Mouse (Mus musculus) olfactory bulb, adult 2 months (tissue): ENCODE results near the gene Gm17359. TPM values are rescaled to one million over a fixed set of nuclear protein-coding genes. Genes with fewer than 3 reads are reported as not detected.

Experiments
- H3K27ac ChIP-seq: fragments of 200-500 bp; 2 replicates; pipeline ENCODE4 v1.5.1; 2012; ENCODE audit warnings: low read depth, low read length; ENCODE audit not compliant: insufficient read depth
- H3K4me1 ChIP-seq: fragments of 200-500 bp; 2 replicates; pipeline ENCODE4 v1.6.1; 2012; ENCODE audit warnings: low read length; ENCODE audit not compliant: control insufficient read depth, insufficient read depth
- H3K4me3 ChIP-seq: fragments of 200-500 bp; 2 replicates; pipeline ENCODE4 v1.5.1; 2012; ENCODE audit warnings: mild to moderate bottlenecking, low read depth, low read length, moderate library complexity; ENCODE audit not compliant: insufficient read depth
- CTCF ChIP-seq: fragments of 200-500 bp; IDR thresholded peaks from 2 replicates; pipeline ENCODE4 v1.5.1; 2012; ENCODE audit warnings: low read depth, mild to moderate bottlenecking, low read length, moderate library complexity; ENCODE audit not compliant: insufficient read depth
- POLR2A ChIP-seq: fragments of 200-500 bp; IDR thresholded peaks from 2 replicates; pipeline ENCODE4 v1.6.1; 2012; ENCODE audit warnings: mild to moderate bottlenecking, low read depth, low read length, moderate library complexity; ENCODE audit not compliant: insufficient read depth
- WGBS: fragments of 180-500 bp; shearing (Covaris S2); methylation state at CpG from one replicate; pipeline ENCODE4 v1.1.7; 2018; 5-methylcytosine and 5-hydroxymethylcytosine counted together
- polyA plus RNA-seq: library from polyadenylated mRNA; stranded (reverse); fragments of >200 nt; gene quantifications from 2 replicates; pipeline ENCODE4 v1.2.4, GENCODE M21; 2012; ENCODE audit warnings: low replicate concordance; ENCODE audit not compliant: missing spikeins, insufficient read depth, insufficient read length

Gm17359 gene
- polyA plus RNA-seq, 1 experiment: not detected

DNA sequence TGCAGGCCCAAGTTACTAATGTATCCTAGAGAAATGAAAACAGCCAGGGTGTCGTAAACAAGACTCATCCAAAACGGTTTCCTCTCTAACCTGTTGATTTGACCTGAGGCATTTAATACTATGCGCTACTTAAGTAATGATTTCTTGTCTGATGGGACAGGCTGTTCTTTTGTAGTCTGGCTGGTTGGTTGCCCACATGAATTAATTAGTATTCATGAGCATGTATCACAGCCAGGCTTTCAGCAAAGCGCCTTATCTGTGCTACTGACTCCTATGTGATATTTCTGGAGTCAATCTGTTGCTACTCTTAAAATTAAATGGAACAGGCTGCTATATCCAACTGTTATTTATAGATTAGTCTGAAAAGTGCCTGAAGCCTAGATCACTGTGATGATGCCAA lies 138.4 kb downstream of the Gm17359 start:
- peaks cover 4% of the 10 kb centered on the region for H3K4me1 ChIP-seq
- TF ChIP-seq POLR2A (no peak), CTCF (no peak)
- H3K4me3 ChIP-seq: no peak overlapping the region
- 24% methylated on average over 4 of the region's 4 CpGs for WGBS
- H3K27ac ChIP-seq: no peak overlapping the region

DNA sequence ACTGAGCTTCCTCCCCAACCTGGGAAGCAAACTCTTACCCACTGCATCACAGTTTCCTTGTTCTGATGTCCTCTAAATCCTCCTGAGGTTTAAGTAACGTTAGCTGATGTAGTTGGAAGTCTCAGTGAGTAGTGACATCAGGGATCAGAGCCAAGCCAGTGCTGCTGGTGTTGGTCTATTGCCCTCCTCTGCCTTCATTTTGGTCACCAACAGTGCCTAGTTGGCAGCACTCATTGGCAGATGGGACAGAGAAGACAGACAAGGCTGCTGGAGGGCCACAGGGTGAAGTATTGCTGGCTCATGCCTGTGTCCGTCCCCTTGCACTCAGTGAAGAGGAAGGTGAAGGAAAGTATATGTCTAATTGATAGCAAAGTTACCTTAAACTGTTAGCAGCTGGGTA lies 139.5 kb downstream of the Gm17359 start:
- Histone ChIP-seq H3K4me1 (peaks cover 9% of the 10 kb centered on the region), H3K27ac (no peak overlapping the region), H3K4me3 (no peak overlapping the region)
- TF ChIP-seq CTCF (no peak), POLR2A (no peak)
- WGBS: 69% methylated on average over 2 of the region's 2 CpGs

DNA sequence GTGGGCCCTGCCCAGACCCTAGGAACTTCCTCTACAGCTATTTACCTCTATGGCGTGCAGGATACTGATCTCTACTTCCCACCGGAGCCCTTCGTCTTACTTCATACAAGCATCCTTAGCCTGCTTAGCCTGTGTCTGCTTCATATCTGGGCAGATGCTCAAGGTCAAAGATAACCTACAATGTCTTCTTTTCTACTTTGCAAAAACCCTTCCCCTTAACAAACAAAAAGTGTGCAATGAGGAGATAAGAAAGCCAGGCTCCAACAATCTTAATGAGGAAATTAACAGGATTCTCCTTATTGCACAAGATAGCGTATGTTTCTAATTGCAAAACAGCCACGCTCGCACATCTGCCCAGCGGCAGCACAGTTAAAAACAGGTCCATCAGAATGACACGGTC lies 141.9 kb downstream of the Gm17359 start:
- H3K27ac ChIP-seq: no peak overlapping the region
- TF ChIP-seq POLR2A: no peak
- TF ChIP-seq CTCF: no peak

DNA sequence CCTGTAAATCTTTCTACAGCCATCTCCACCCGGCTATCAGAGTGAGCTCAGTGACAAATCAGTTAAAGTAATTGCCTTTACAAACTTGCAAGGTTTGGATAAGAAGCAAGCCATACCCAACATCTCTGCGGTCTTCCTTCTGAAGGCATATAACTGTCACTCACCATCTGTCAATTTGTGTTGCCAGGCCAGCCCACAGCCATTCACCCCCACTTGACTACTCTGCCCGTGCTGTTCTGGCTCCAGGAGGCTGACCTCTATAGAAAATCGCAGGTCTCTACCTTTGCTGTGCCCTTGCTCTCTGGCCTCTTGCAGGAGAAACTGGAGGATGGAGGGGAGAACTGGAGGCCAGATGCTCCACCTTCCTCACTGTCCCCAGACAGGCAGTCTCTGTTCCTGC lies 142.4 kb downstream of the Gm17359 start:
- H3K27ac ChIP-seq: no peak overlapping the region
- H3K4me3 ChIP-seq: no peak overlapping the region
- peaks cover 13% of the 10 kb centered on the region for H3K4me1 ChIP-seq
- TF ChIP-seq POLR2A (no peak), CTCF (no peak)
- 92% methylated on average over 4 of the region's 4 CpGs for WGBS

More for the DNA sequence above, 141.9 kb downstream of the Gm17359 start:
- Histone ChIP-seq H3K4me1 (peaks cover 13% of the 10 kb centered on the region), H3K4me3 (no peak overlapping the region)
- 90% methylated on average over 8 of the region's 8 CpGs for WGBS

DNA sequence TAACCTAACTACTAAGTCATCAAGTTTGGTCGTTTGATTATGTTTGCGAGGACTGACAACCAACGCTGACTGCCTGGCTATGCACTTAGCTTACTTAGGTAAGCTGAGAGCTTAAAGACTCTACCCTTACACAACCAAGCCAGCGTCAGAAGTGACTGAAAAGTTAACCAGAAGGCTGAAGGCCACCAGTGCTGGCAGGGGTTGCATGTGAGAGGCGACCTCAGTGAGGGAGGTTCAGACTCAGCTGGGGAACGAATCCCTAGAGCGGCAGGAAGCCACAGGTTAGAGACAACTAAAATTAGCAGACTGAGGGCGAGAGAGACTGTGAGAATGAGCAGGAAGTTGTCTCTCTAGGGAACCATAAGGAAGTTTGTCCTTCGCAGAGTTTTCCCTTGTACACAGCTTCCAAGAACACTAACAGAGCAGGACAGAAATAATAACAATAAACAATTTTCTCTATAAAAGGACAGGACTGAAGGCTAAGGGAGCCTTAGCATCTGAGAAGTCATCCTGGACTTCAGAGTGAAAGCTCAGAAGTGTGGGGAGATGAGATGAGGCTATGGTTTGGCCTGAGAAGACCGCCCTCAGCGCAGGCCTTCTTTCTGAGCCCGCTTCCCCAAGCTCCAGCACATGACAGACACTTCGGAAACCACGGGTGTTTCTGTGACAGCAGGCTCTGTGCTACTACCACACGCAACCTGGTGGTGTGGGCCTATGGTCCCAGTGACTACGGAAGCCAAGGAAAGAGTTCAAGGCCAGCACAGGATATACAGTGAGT lies 148.0 kb downstream of the Gm17359 start:
- Histone ChIP-seq H3K4me3 (no peak overlapping the region), H3K4me1 (peaks cover 9% of the 10 kb centered on the region), H3K27ac (no peak overlapping the region)
- 92% methylated on average over 16 of the region's 16 CpGs for WGBS
- TF ChIP-seq POLR2A: no peak
- no peak for TF ChIP-seq CTCF

DNA sequence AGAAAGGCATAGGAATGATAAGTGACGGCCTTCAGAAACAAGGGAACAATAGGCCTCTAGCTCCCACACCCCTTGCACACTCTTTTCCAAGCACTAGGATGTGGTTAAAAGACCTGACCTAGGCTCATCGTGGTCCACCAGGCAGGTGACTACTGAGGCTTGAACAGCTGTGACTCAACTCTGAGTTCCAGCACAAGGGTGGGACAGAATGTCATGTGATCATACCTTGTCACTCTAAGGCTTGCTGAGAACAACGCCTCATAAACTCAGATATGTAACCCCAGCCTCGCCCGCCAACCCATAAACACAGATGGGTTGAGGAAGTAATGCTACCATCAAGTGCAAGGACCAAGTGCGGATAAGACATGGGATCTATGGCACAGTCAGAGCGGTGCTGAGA lies 151.6 kb downstream of the Gm17359 start:
- no peak overlapping the region for H3K4me3 ChIP-seq
- 98% methylated on average over 7 of the region's 7 CpGs for WGBS
- TF ChIP-seq CTCF: no peak
- TF ChIP-seq POLR2A: no peak
- no peaks in the 10 kb centered on the region for H3K4me1 ChIP-seq
- no peak overlapping the region for H3K27ac ChIP-seq

DNA sequence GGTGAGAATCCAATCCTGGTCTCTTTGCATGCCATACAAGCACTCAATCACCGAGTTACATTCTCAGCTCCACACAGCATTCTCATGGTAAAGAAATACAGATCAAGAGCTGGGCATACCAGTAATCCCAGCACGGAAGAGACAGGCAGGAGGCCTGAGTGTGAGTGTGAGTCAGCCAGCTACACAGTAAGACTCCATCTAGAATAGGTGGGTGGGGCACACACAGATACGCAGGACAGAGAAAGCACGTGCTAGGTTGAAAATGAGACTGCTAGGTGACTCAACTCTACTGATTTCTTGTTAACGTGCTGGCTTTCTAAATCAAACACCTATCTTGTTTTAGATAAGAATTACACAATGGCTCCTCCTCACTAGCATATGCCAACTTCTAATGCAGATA lies 153.6 kb downstream of the Gm17359 start:
- TF ChIP-seq POLR2A (no peak), CTCF (no peak)
- no peak overlapping the region for H3K4me3 ChIP-seq
- 70% methylated on average over 5 of the region's 5 CpGs for WGBS
- no peak overlapping the region for H3K27ac ChIP-seq
- H3K4me1 ChIP-seq: 0 out of 2 replicates have a peak, but pooled peaks cover 2% of the 10 kb centered on the region

DNA sequence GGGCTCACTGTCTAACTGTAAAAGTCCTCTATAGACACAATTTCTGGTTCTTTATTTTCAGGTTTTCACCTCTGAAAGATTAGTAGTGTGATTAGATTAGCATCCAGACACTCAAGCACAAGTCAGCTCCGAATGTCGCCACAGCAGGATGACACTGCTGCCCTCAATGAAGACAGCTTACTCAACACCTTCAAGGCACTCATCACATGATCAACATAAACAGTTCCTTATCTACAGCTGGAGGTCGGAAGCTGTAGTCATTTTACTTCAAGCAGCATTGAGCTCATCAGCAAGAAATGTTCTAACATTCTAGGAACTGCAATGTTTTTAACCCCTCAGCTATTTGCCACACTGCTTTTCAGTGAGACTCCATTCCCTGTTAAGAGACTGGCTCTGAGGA lies 155.2 kb downstream of the Gm17359 start:
- Histone ChIP-seq H3K4me1 (0 out of 2 replicates have a peak, but pooled peaks cover 2% of the 10 kb centered on the region), H3K27ac (no peak overlapping the region), H3K4me3 (no peak overlapping the region)
- TF ChIP-seq POLR2A (no peak), CTCF (no peak)
- WGBS: 83% methylated on average over 3 of the region's 3 CpGs

DNA sequence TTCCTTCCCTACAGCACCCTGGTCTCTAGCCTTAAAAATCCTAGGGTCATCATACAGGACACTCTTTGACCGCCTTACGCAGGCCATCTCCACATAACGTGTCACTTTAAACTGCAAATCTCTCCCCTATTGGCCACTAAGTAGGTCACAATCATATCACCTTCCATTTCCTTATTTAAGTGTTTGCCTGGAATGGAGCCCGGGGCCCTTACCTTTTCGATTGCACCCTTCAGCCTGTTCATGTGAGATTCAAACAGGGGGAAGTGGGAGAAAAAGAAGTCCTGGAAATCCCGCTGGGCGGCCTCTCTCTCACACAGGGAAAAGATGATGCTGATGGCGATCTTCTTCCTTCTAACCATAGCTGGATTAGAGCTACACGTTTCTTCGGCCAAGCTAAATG lies 156.6 kb downstream of the Gm17359 start:
- no peak for TF ChIP-seq CTCF
- no peak for TF ChIP-seq POLR2A
- Histone ChIP-seq H3K4me3 (no peak overlapping the region), H3K27ac (no peak overlapping the region), H3K4me1 (0 out of 2 replicates have a peak, but pooled peaks cover 2% of the 10 kb centered on the region)
- 96% methylated on average over 10 of the region's 10 CpGs for WGBS

DNA sequence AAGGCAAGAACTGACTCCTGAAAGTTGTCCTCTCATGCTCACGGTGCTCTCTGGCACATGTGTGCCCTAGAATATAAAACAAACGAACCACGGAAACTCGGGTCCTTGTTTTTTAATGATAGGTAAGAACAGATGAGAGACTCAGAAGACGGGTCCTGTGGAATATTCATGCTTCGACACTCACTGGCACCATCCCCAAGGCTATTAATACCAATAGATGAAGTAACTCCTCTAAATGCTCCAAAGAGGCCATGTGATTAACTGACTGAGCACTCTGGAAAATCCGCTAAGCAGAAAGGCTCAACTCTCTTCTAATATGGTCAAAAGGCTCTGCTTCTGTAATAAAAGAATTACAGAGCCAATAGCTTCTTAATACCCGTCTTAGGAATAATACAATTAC lies 157.6 kb downstream of the Gm17359 start:
- TF ChIP-seq CTCF: no peak
- TF ChIP-seq POLR2A: no peak
- H3K27ac ChIP-seq: no peak overlapping the region
- WGBS: 53% methylated on average over 8 of the region's 8 CpGs
- H3K4me1 ChIP-seq: 0 out of 2 replicates have a peak, but pooled peaks cover 2% of the 10 kb centered on the region
- H3K4me3 ChIP-seq: no peak overlapping the region
